Mouse (Mus musculus): ENCODE measurements around the gene Dcdc2b.

- no peak for TF ChIP-seq CTCF (IDR thresholded peaks at IDR 0.05; ENCODE audit: control insufficient read depth, insufficient read depth, insufficient read length)
- TF ChIP-seq USF1 (IDR thresholded peaks at IDR 0.05; ENCODE audit: low read depth) = no peak
- TF ChIP-seq CEBPB (IDR thresholded peaks at IDR 0.05; ENCODE audit: low read depth) = no peak
- TF ChIP-seq MYOD1 (IDR thresholded peaks at IDR 0.05; ENCODE audit: control insufficient read depth, insufficient read length, low read depth) = no peak
- no peak for TF ChIP-seq MYOG (IDR thresholded peaks at IDR 0.05; ENCODE audit: control insufficient read depth, extremely low read depth, insufficient read length)
- no peak for TF ChIP-seq MAX (IDR thresholded peaks at IDR 0.05)
- TF ChIP-seq FOSL1 (IDR thresholded peaks at IDR 0.05; ENCODE audit: insufficient read depth, low read length, poor library complexity, severe bottlenecking) = no peak
Observed at GRCm38 (mm10) chr4:129565139-129565538, 48.9 kb downstream of the Dcdc2b start.

Measured in C2C12 (cell line).